Mouse (Mus musculus): ENCODE measurements at regions not wholly inside any gene's neighbourhood (a gene's known extent, or its start where the extent isn't known, plus 50 kb on each side); places are given as distances from the start of the nearest gene placed in this dataset.
A peak's percentile ranks its signal among the peaks of the same experiment; 100 is the strongest.

DNA sequence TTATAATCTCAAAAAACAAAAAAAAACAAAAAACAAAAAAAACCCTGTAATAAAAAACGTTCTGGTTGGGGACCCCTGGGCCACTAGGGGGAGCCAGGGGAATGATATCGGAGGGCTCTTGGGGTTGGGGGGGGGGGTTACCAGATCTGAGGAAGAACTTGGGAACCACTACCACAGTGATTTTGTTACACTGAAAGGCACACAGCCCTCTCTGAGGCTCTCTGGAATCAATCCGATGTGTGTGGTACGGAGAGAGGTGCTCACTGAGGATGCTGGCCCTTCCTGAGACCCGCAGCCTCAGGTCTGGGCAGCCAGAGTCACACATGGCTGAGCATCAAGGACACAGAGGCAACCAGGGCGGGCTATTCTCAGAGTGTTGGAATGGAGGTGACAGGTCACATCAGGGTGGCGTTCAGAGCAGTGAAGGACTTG, 89.9 kb upstream of the Pabpc6 start:
- peak; percentile 78 for DNase-seq

DNA sequence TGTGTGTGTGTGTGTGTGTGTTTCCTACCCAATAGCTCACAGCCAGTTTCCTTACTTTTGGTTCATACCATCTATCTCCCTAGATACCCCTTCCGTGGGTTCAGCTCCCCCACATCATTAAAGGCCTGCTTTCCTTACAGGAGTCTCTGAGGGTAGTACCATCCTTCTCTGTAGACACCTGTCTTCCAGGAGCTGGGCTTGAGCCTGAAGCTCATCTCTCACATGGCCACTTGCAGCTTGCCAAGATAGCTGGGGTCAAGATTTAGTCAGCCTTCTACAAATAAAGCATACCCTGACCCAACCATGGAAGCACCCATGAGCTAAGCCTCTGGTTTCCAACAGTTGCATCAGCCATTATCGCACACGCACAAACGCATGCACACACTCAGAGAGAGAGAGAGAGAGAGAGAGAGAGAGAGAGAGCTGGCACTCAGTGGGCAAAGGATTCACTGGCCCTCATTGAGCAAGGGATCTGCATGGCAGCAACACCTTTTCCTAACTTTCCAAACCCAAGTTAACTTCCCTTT, 88.3 kb upstream of the Pabpc6 start:
- DNase-seq: no peak

DNA sequence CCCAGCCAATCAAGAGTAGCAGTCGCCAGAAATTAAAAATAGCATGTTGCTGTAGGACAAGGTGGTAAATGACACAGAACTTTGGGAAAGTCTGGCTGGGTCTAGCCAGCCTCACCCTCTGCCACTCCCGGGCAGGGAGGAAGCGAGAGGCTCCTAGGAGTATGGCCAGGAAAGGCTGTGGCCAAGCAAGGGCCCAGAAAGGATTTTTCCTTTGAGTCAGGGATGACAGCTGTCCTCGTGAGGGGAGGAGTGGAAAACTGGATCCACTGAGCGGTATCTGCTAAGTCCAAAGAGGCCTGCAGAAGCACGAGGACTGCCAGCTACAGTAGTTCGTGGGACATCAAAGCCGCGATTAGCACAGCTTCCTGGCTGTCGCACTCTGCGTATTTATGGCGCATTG, 87.2 kb upstream of the Pabpc6 start:
- no peak for DNase-seq

DNA sequence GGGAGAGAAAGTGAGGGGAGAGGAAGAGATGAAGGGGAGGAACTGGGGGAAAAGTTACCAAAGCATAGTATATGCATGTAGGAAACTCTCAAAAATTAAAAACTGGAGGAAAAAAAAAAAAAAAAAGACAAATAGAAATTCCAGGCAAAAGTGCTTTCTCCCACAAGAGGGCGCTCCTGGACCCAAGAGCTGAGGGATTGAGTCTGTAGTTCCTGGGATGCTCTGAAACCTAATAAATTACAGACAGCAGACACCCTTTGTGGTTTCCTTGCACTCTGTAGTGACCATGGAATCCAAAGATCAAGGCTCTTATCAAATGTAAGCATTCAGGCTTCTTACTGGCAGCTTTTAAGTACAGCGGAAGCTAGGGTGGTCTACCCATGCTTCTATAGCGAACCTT, 86.7 kb upstream of the Pabpc6 start:
- DNase-seq: peak; percentile 80

DNA sequence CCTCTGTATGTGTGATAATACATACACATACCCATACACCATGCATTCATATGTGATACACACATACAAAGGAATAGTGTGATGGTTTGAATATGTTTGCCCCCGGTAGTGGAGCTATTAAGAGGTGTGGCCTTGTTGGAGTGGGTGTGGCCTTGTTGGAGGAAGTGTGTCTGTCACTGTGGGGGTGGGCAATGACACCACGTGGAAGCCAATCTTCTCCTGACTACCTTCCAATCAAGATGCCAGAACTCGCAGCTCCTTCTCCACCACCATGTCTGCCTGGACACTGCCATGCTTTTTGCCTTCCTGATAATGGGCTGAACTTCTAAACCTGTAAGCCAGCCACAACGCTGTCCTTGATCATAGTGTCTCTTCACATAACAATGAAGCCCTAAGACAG, 86.1 kb upstream of the Pabpc6 start:
- no peak for DNase-seq

DNA sequence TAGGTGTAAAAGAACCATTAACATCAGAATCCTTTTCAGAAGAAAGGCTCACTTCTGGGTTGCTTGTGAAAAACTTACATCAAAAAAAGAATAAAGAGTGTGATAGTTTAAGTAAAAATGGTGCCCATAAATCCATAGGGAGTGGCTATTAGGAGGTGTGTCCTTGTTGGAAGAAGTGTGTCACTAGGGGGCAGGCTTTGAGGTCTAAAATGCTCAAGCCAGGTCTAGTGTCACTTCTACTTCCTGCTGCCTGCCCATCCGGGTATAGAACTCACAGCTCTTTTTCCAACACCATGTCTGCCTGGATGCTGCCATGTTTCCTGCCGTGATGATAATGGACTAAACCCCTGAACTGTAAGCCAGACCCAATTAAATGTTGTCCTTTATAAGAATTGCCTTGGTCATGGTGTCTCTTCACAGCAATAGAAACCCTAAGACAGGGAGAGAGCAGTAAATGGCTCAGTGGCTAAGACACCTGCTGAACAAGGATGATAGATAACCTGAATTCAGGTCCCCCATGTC, 85.4 kb upstream of the Pabpc6 start:
- no peak for DNase-seq

DNA sequence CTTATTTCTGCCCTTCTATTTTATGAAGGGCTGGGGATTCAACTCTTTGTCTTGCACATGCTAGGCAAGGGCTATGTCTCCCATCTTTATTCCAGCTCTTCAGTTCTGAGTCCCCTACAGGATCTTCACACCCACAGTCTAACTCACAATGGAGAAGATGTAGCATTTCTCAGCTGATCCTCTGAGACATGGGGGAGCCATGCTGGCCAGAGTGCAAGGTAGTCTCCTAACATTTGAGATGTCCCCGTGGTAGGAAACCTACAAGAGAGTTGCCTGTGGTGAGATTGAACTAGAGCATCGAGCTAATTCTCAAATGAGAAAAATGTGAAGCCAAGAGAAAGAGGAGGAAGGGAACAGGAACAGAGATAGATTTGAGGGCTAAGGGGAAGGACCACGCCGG, 83.3 kb upstream of the Pabpc6 start:
- DNase-seq: no peak

DNA sequence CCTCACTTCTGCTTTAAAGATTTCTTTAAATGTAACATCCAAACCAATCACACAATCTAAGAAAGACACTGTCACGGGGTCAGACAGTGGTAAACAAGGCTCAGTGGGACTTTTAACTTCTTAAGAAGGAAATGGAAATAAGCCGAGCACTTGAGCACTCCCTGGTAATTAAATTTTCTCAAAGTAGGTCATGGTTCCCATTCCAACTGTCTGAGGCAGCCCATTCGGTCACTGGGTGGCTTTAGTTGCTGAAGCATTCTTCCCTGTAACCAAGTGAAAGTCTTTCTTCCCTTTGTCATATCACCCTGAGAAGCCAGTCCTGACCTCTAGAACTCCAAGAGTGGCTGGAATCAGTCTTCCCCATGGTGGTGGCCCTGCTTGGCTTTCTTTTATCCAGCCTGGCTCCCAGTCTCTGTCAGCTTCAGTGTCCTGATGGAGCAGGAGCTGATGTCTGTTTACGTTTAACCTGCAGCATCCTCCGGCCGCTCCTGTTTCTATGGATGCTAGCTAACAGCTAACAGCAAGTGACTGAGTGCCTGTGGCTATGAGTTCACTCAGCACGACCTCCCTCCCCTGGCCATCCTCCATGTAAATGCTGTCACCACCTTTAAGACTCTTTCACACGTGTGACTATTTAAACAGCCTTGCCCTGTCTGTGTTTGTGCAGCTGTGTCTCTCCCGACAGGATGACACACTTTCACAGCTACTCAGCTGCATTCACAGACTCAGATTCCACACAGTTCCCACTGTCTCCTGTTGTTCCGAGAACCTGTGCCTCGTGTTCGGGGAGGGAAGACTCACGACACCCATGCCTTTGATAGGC, 82.0 kb upstream of the Pabpc6 start:
- DNase-seq: peak; percentile 24

DNA sequence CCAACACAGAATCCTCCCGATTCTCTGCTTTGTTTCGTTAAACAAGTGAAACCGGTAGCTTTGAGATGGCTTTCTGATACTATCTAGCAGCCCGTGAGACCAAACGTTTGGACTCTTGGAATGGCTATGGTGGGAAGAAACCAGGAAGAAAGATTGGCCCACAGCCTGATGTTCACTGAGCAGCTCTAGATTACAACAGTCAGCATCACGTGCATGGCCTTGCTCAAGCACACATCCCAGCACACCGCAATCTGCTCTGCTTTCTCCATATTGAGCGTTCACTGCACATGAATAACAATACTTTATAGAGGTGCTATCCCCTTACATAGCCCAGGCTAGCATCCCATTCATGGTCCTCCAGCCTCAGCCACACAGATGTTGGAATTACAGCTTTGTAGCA, 80.5 kb upstream of the Pabpc6 start:
- DNase-seq: no peak

DNA sequence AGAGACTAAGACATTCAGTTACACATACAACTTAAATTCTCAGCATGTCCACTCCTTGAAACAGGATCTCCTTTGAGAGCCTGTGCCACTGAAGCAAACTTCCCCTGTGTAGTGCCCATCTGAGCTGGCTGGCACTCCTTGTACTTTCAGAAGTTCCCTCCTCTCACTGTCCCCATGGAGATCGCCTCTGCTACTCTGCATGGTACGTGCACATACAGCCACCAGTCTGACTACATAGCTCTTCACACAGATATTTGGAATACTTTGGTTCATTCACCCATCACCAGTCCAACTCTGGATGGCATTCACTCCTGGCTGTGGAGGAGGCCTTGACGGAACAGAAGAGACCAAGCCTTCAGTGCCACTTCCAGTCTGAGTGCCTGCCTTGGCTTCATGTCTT, 79.8 kb upstream of the Pabpc6 start:
- no peak for DNase-seq

DNA sequence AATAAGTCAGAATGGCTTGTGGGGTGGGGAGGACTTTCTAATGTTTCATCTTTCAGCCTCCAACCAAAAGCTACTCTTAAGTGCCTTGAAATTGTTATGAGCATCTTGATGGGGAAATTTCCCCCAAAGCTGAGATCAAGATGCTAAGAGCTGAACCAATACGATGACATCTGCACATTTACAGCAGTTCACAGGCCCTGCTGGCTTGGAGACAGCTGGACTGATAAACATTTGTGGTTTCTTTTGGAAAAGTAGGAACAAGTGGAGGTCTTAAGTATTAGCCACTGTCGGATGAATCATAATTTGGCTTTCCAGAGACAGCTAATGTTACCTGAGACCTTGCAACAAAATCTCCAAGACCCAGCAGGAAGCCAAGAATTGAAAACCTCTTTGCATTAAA, 78.4 kb upstream of the Pabpc6 start:
- no peak for DNase-seq

DNA sequence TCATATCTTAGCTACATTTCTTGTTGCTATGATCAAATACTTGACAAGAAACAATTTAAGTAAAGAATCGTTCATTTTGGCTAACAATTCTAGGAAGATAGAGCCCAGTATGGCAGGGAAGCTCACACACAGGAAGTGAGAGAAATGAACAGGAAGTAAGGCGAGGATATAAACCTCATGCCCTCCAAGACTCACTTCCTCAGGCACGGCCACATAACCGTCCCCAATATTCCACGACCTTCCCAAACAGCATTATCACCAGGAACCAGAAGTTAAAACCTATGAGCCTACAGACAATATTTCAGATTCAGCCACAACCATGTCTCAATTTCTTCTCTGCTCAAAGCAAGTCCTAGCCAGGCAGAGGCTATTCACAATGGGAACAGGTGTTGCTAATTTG, 73.8 kb upstream of the Pabpc6 start:
- no peak for DNase-seq

DNA sequence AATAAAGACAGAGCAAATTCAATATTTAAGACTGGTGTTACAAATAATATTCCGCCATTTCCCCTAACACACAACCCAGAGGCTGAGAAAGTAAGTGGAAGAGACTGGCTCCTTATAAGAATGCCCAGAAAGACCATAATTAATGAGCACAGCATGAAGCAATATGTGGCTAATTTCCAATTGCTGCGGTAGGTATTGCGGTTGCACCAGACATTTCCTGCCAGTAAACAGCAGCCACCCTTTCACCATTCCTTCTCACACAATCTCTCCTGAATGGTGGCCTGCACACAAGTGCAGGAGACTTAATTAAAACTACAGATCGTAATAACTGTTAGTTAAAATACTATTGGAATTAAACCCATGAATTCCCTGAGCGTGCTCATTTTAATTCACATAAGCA, 71.8 kb upstream of the Pabpc6 start:
- no peak for DNase-seq

DNA sequence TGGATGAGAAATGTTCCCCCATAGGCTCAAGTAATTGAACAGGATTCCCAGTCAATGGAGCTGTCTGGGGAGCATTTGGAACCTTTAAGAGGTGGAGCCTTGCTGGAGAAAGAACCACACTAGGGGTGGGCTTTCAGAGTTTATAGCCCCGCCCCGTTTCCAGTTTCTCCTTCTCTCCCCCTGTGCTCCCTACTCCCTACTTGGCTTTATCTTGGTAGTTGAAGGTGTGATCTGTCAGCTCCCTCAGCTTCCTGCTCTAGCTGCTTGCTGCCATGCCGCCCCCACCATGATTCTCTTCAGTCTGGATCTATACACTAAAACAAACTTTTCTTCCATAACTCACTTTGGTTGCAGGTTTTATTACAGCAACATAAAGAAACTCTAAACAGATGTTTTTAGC, 59.5 kb upstream of the Pabpc6 start:
- no peak for DNase-seq

DNA sequence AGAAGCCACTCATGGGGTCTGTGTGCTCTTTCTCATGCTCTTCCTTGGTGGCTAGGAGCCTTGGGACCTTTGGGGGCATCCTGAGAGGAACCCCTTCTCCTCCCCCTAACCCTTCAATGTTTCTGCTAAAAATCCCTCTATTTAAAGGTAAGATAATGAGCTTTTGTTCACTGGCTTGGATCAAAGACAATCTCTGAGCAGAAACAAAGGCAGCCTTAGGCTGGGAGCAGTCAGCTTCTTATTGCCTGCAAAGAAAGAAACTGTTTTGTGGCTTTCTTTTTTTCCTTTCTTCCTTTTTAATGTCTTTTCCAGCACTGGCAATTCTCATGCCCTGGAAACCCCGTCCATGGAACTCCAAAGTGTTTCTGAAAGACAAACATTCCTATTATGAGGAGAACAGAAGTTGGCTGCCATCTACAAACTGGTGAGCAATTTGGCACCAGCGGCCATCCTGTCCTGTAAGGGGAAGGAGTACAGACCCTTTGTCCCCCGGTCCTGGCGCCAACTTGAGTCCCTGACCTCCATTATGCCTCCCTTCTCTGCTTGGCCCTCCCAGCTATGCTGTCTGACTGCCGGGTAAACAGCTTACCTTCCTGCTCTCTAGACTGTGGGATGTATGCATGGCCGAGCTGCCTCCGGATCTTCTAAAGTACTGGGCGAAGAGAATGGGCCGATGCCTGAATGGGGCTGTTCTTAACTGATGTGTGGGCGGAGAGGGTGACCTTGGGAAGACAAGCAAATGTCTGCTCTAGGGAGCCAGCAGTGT, 56.4 kb upstream of the Pabpc6 start:
- DNase-seq: peak; percentile 53

DNA sequence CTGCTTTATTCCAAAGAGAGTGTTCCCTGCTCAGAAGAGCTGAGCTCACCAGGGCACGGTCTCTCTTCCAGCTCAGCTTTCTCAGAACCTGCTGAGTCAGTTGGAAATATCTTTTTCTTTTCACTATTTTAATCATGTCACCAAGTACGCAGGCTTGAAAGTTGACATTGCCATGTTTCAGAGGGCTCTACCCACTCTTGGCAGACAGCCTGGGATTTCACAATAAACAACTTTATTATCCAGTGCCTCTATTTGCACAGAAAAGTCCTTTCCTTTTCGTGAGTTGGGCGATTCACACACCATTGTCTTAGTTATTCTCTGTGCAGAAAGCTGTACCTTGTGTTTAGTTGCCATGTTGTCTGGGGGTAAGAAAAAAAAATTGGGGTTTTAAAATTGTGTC, 54.0 kb upstream of the Pabpc6 start:
- no peak for DNase-seq

DNA sequence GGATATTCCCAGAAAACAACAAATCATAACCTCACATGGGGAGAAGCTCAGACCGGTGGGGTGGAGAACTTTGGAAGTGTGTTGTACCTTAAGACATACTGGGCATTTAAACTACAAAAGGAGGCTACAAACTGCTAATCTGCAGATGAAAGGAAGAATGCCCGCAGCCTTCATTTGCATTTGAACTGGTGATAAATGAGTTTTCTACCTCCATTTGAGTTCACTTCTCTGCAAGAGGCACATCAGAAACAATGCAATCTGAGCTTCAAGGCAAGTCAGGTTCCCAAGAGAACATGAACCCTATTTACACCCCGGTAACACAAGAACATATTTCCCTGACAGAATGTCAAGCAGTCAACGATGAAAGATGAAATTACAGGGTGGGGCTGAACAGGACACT, 53.2 kb upstream of the Pabpc6 start:
- peak; percentile 33 for DNase-seq
